Mouse (Mus musculus) MEL (cell line): ENCODE data around the gene Pbx4. TPM values are rescaled to one million over a fixed set of nuclear protein-coding genes. Genes with fewer than 3 reads are reported as not detected.
A peak's percentile ranks its signal among the peaks of the same experiment; 100 is the strongest.

Experiments
- DNase-seq: peaks from one replicate; pipeline ENCODE4 v3.0.0; 2011; ENCODE audit warnings: low read depth, low spot score
- H3K27ac ChIP-seq: 2 replicates; pipeline ENCODE4 v1.5.1; 2012; ENCODE audit warnings: low read depth, mild to moderate bottlenecking, control low read depth, low read length, moderate library complexity; ENCODE audit not compliant: control insufficient read depth
- H3K27me3 ChIP-seq, 2 experiments: fragments of 150-350 bp in 1 of 2; sonication (generic) in 1 of 2; 2 replicates each; pipeline ENCODE4 v1.6.1; 2012; ENCODE audit warnings: low read length in 2 of 2, mild to moderate bottlenecking in 2 of 2, improper control_type of control experiment in 1 of 2, moderate library complexity in 1 of 2; ENCODE audit not compliant: insufficient read depth in 2 of 2, control insufficient read depth in 1 of 2
- H3K36me3 ChIP-seq, 2 experiments: 2 replicates each; pipeline ENCODE4 v1.6.1; 2012 to 2014; ENCODE audit warnings: low read length in 2 of 2, improper control_type of control experiment in 1 of 2, inconsistent platforms in 1 of 2, mild to moderate bottlenecking in 1 of 2; ENCODE audit not compliant: insufficient read depth in 2 of 2, control insufficient read depth in 1 of 2
- H3K4me1 ChIP-seq, 2 experiments: fragments of 150-350 bp in 1 of 2; sonication (generic) in 1 of 2; 2 replicates each; pipeline ENCODE4 v1.6.1; 2012; ENCODE audit warnings: low read length in 2 of 2, improper control_type of control experiment in 1 of 2, mild to moderate bottlenecking in 1 of 2; ENCODE audit not compliant: insufficient read depth in 2 of 2, control insufficient read depth in 1 of 2
- H3K4me3 ChIP-seq, 2 experiments: fragments of 150-350 bp in 1 of 2; sonication (generic) in 1 of 2; 2 replicates each; pipeline ENCODE4 v1.5.1; 2012; ENCODE audit warnings: low read depth in 2 of 2, low read length in 2 of 2, mild to moderate bottlenecking in 2 of 2, moderate library complexity in 2 of 2, control low read depth in 1 of 2, improper control_type of control experiment in 1 of 2; ENCODE audit not compliant: control insufficient read depth in 1 of 2, insufficient read depth in 1 of 2
- H3K79me2 ChIP-seq: 2 replicates; pipeline ENCODE4 v1.6.1; 2012; ENCODE audit warnings: mild to moderate bottlenecking, low read length, moderate library complexity; ENCODE audit not compliant: control insufficient read depth, poor library complexity, insufficient read depth
- H3K9ac ChIP-seq: 2 replicates; pipeline ENCODE4 v1.6.1; 2012; ENCODE audit warnings: low read depth, mild to moderate bottlenecking, control low read depth, low read length, moderate library complexity; ENCODE audit not compliant: control insufficient read depth, poor library complexity, severe bottlenecking
- H3K9me3 ChIP-seq: fragments of 150-350 bp; sonication (generic); replicated peaks from 2 replicates; pipeline ENCODE4 v1.6.1; 2012; ENCODE audit warnings: mild to moderate bottlenecking, low read length, improper control_type of control experiment, moderate library complexity; ENCODE audit not compliant: insufficient read depth
- BHLHE40 ChIP-seq: IDR thresholded peaks from 2 replicates; pipeline ENCODE4 v1.6.1; 2012; ENCODE audit warnings: low read depth, mild to moderate bottlenecking, inconsistent platforms, low read length, improper control_type of control experiment, borderline replicate concordance
- EP300 ChIP-seq, 2 experiments: IDR thresholded peaks; 2 replicates each; pipeline ENCODE4 v1.6.1; 2011; ENCODE audit warnings: improper control_type of control experiment in 2 of 2, low read length in 2 of 2, low read depth in 1 of 2, mild to moderate bottlenecking in 1 of 2
- GATA1 ChIP-seq: IDR thresholded peaks from 2 replicates; pipeline ENCODE4 v1.6.1; 2011; ENCODE audit warnings: low read depth, low read length, improper control_type of control experiment
- JUND ChIP-seq: IDR thresholded peaks from 2 replicates; pipeline ENCODE4 v1.6.1; 2011; ENCODE audit warnings: low read depth, mild to moderate bottlenecking, improper control_type of control experiment, low read length
- KAT2A ChIP-seq: conservative IDR thresholded peaks from 2 replicates; pipeline ENCODE4 v1.6.1; 2012; ENCODE audit warnings: low read depth, low read length, improper control_type of control experiment, inconsistent platforms
- MYB ChIP-seq: IDR thresholded peaks from 2 replicates; pipeline ENCODE4 v1.6.1; 2011; ENCODE audit warnings: mild to moderate bottlenecking, low read depth, low read length, improper control_type of control experiment
- POLR2AphosphoS2 ChIP-seq: IDR thresholded peaks from 2 replicates; pipeline ENCODE4 v1.6.1; 2011; ENCODE audit warnings: low read length, improper control_type of control experiment
- POLR2AphosphoS5 ChIP-seq: IDR thresholded peaks from 2 replicates; pipeline ENCODE4 v1.6.1; 2012; ENCODE audit warnings: low read depth, borderline replicate concordance, mild to moderate bottlenecking, inconsistent platforms, low read length, moderate library complexity, mixed read lengths
- TAL1 ChIP-seq: IDR thresholded peaks from 2 replicates; pipeline ENCODE4 v1.6.1; 2012; ENCODE audit warnings: mild to moderate bottlenecking, inconsistent platforms, low read length, moderate library complexity, mixed read lengths
- TCF12 ChIP-seq: IDR thresholded peaks from 2 replicates; pipeline ENCODE4 v1.6.1; 2014; ENCODE audit warnings: low read depth, mild to moderate bottlenecking, inconsistent platforms, low read length, improper control_type of control experiment, moderate library complexity
- UBTF ChIP-seq: IDR thresholded peaks from 2 replicates; pipeline ENCODE4 v1.6.1; 2012; ENCODE audit warnings: low read depth, mild to moderate bottlenecking, inconsistent platforms, low read length, improper control_type of control experiment, moderate library complexity, borderline replicate concordance; ENCODE audit not compliant: insufficient read depth
- USF1 ChIP-seq: IDR thresholded peaks from 2 replicates; pipeline ENCODE4 v1.6.1; 2014; ENCODE audit warnings: low read depth, mild to moderate bottlenecking, inconsistent platforms, low read length, improper control_type of control experiment, moderate library complexity
- ZMIZ1 ChIP-seq: IDR thresholded peaks from 2 replicates; pipeline ENCODE4 v1.6.1; 2012; ENCODE audit warnings: low read depth, mild to moderate bottlenecking, inconsistent platforms, low read length, improper control_type of control experiment, moderate library complexity
- polyA plus RNA-seq, 2 experiments: library from polyadenylated mRNA; stranded (reverse) in 1 of 2; unstranded in 1 of 2; fragments of >175 nt in 1 of 2; fragments of >200 nt in 1 of 2; gene quantifications; 2 replicates each; pipeline versions ENCODE4 v1.2.1 to v1.2.4; 2012; ENCODE audit warnings: low replicate concordance in 2 of 2, low read depth in 1 of 2; ENCODE audit not compliant: insufficient read length in 2 of 2, insufficient read depth in 1 of 2, missing spikeins in 1 of 2
- total RNA-seq: library from RNA; depleted of rRNA; stranded (reverse); fragments of 300-350 nt; gene quantifications from 2 replicates; pipeline ENCODE4 v1.2.3, GENCODE M21; 2012

Gene Pbx4
- total and polyA plus RNA-seq, 3 experiments: 9.3 to 15.6 TPM; not detected in 1

DNA sequence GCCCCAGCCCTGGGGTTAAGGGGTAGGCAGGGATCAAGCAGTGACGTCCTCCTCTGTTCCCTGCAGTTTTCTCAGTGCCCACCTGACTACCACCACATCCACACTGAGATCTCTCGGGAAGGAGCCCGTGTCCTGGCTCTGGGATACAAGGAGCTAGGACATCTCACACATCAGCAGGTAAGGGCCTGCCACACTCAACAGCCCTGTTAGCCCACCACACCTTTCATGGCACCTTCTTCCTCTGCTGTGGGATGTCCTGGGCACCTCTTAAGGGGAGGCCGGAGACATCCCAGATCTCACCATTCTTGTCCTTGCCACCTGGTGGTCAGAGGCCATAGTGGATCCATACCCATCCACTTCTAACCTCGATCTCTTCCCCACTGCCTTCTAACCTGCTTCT lies 32.3 kb upstream of the Pbx4 start:
- no peaks in the 10 kb centered on the region for H3K79me2 ChIP-seq
- H3K9ac ChIP-seq: no peak overlapping the region
- H3K27me3 ChIP-seq: no peaks in the 10 kb centered on the region
- no peaks in the 10 kb centered on the region for H3K4me1 ChIP-seq
- H3K27ac ChIP-seq: no peak overlapping the region
- DNase-seq: no peak
- no peak overlapping the region for H3K4me3 ChIP-seq
- H3K9me3 ChIP-seq: no peaks in the 10 kb centered on the region
- no peak for TF ChIP-seq UBTF
- no peak for TF ChIP-seq ZMIZ1
- no peak for TF ChIP-seq JUND
- TF ChIP-seq KAT2A: no peak
- TF ChIP-seq TCF12: no peak
- no peak for TF ChIP-seq MYB
- peaks cover 0 to 8% of the 10 kb centered on the region in 2 experiments; a peak in 2 of 4 replicates for H3K36me3 ChIP-seq

DNA sequence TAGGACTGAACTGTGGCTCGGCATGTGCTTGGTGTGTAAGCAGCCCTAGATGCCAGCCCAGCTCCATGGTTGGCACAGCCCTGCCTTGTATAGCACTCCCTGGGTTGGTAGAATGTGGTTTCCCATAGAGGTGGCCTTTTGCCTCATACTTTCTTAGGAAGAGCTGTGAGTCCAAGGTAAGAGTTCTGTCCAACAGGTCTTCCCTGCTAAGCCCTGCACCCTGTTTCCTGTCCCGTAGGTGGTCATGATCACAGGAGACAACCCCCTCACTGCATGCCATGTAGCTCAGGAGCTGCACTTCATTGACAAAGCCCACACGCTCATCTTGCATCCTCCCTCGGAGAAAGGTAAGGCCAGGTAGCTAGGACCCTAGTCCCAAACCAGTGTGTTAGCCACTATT lies 30.5 kb upstream of the Pbx4 start:
- Histone ChIP-seq H3K79me2 (no peaks in the 10 kb centered on the region), H3K9me3 (no peaks in the 10 kb centered on the region), H3K36me3 (peaks cover 0 to 11% of the 10 kb centered on the region in 2 experiments; a peak in 2 of 4 replicates), H3K9ac (no peak overlapping the region), H3K27me3 (no peaks in the 10 kb centered on the region), H3K4me3 (no peak overlapping the region), H3K27ac (no peak overlapping the region), H3K4me1 (no peaks in the 10 kb centered on the region)
- TF ChIP-seq TCF12 (no peak), POLR2AphosphoS2 (peak; percentile 41; the same call in 1 of the 2 replicates)
- no peak for DNase-seq

DNA sequence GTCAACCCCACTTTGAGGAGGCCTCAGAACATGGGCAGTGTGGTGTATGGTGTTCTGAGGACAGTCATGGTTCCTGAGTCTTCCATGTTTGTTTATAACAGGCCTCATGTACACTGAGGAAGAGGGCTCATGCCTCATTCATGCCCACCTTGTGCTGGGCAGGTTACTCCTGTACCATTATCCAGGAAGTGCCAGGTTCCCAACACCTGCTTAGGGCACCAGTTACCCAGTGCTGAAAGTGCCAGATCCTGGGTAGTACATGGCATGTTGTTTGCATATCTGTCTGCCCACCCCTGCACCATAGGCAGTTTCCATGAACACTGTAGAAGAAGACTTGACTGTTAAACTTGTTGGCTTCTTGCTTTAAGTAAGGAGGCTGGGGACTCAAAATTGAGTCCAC lies 30.1 kb upstream of the Pbx4 start:
- DNase-seq: no peak
- Histone ChIP-seq H3K27ac (no peak overlapping the region), H3K79me2 (no peaks in the 10 kb centered on the region)

More for the DNA sequence above, 30.1 kb upstream of the Pbx4 start:
- no peak overlapping the region for H3K9ac ChIP-seq
- TF ChIP-seq KAT2A (no peak), TAL1 (no peak), USF1 (no peak), POLR2AphosphoS5 (no peak), POLR2AphosphoS2 (no peak), GATA1 (no peak), BHLHE40 (no peak), EP300 (IDR thresholded peaks at IDR 0.05; ENCODE audit: low read depth in 1 of 2, low read length in 2 of 2) (no peak)
- peaks cover 0 to 9% of the 10 kb centered on the region in 2 experiments; a peak in 2 of 4 replicates for H3K36me3 ChIP-seq
- no peaks in the 10 kb centered on the region for H3K9me3 ChIP-seq
- no peak overlapping the region for H3K4me3 ChIP-seq
- no peaks in the 10 kb centered on the region for H3K4me1 ChIP-seq
- H3K27me3 ChIP-seq: no peaks in the 10 kb centered on the region
